Mouse (Mus musculus): ENCODE results near the gene Rcc1. TPM values are rescaled to one million over a fixed set of nuclear protein-coding genes. Genes with fewer than 3 reads are reported as not detected.

Rcc1 gene
- total and polyA plus RNA-seq, 2 experiments, result 3.0 to 4.0 TPM

DNA sequence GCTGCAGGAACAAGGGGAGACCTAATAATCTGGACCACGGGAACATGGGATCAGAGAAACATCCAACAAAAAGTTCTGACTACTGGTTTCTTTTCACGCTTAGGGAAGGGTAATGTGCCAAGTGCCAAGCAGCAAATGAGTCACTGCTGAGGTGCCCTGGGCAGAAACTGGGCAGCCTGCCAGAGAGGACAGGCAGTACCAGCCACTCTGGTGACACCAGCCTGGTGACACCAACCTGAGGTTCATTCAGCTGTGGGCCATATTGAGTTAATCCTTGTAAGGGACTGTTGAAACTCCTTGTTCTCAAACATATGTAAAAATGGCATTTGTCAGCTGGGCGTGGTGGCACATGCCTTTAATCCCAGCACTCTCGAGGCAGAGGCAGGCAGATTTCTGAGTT, 1.2 kb upstream of the Rcc1 start:
- Histone ChIP-seq H3K4me3 (ENCODE audit: insufficient read depth, low read depth, low read length) (no peak overlapping the region), H3K79me2 (ENCODE audit: control insufficient read depth, insufficient read depth, low read length) (peaks cover 3% of the 10 kb centered on the region; the same call in 1 of the 2 replicates), H3K9ac (ENCODE audit: low read depth, low read length) (no peak overlapping the region), H3K36me3 (ENCODE audit: control insufficient read depth, insufficient read depth, low read length) (peaks cover 36% of the 10 kb centered on the region), H3K27ac (replicated peaks; ENCODE audit: insufficient read depth, low read depth, low read length) (peak overlapping the region; percentile 77), H3K4me1 (ENCODE audit: control insufficient read depth, insufficient read depth, low read length) (peaks cover 3% of the 10 kb centered on the region; the same call in 1 of the 2 replicates), H3K27me3 (ENCODE audit: control insufficient read depth, insufficient read depth, low read length) (no peaks in the 10 kb centered on the region)
- no peak for TF ChIP-seq CTCF (IDR thresholded peaks at IDR 0.05; ENCODE audit: low read depth, low read length)
- TF ChIP-seq POLR2A (IDR thresholded peaks at IDR 0.05; ENCODE audit: extremely low read depth, insufficient read depth, low read length), result no peak
- peak; percentile 81 for DNase-seq (ENCODE audit: extremely low read depth, low read depth, low spot score)
- WGBS, result 49% methylated on average over 4 of the region's 4 CpGs

DNA sequence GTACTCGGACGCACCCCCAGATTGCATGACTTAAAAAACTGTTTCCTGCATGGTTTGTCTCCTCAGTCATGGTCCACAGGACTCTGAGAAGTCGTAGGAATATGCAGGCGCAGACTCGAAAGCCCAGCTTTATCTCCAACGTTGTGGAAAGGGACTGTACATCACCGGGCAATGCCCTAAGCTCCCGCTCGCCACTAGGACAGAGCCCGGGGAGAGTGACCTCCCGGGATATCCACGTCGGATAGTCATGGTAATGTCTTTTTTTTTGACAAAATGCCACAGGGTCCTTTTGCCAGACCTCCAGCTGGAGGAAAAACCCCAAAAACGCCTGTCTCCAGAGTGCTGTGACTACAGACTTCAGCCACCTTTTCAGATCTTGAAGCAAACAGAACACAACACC, 666 bp downstream of the Rcc1 start:
- peak overlapping the region; percentile 92 for H3K9ac ChIP-seq (ENCODE audit: low read depth, low read length)
- under 1% methylated on average over 14 of the region's 14 CpGs for WGBS
- peaks cover 3% of the 10 kb centered on the region; the same call in 1 of the 2 replicates for H3K79me2 ChIP-seq (ENCODE audit: control insufficient read depth, insufficient read depth, low read length)
- no peak for TF ChIP-seq CTCF (IDR thresholded peaks at IDR 0.05; ENCODE audit: low read depth, low read length)
- DNase-seq (ENCODE audit: extremely low read depth, low read depth, low spot score), result no peak
- peaks cover 24% of the 10 kb centered on the region for H3K36me3 ChIP-seq (ENCODE audit: control insufficient read depth, insufficient read depth, low read length)
- peak overlapping the region; percentile 79 for H3K4me3 ChIP-seq (ENCODE audit: insufficient read depth, low read depth, low read length)
- H3K4me1 ChIP-seq (ENCODE audit: control insufficient read depth, insufficient read depth, low read length), result peaks cover 3% of the 10 kb centered on the region; the same call in 1 of the 2 replicates
- H3K27me3 ChIP-seq (ENCODE audit: control insufficient read depth, insufficient read depth, low read length), result no peaks in the 10 kb centered on the region
- peak overlapping the region; percentile 55; the same call in 1 of the 2 replicates for H3K27ac ChIP-seq (replicated peaks; ENCODE audit: insufficient read depth, low read depth, low read length)

DNA sequence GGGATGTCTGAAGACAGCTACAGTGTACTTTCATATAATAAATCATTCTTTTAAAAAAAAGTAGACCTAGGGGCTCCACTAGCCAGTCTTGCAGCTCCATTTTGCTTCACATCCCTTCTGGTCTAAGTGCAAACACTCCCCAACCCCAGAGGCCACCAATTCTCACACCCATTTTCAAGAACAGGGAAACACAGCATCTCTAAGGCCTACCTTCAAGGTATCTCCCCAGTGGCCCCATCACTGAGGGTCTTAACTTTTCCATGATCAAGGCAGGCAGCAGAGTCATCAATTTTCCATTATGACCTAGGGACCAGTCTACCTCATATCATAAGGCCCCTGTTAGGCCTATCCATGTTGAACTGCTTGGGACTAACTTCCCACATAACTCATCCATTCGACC, 2.0 kb downstream of the Rcc1 start:
- no peak for DNase-seq (ENCODE audit: extremely low read depth, low read depth, low spot score)
- Histone ChIP-seq H3K4me3 (ENCODE audit: insufficient read depth, low read depth, low read length) (no peak overlapping the region), H3K4me1 (ENCODE audit: control insufficient read depth, insufficient read depth, low read length) (peaks cover 3% of the 10 kb centered on the region; the same call in 1 of the 2 replicates), H3K27ac (replicated peaks; ENCODE audit: insufficient read depth, low read depth, low read length) (no peak overlapping the region), H3K36me3 (ENCODE audit: control insufficient read depth, insufficient read depth, low read length) (peaks cover 16% of the 10 kb centered on the region), H3K79me2 (ENCODE audit: control insufficient read depth, insufficient read depth, low read length) (peaks cover 3% of the 10 kb centered on the region; the same call in 1 of the 2 replicates), H3K9ac (ENCODE audit: low read depth, low read length) (no peak overlapping the region), H3K27me3 (ENCODE audit: control insufficient read depth, insufficient read depth, low read length) (no peaks in the 10 kb centered on the region)
- TF ChIP-seq CTCF (IDR thresholded peaks at IDR 0.05; ENCODE audit: low read depth, low read length), result no peak
- TF ChIP-seq POLR2A (IDR thresholded peaks at IDR 0.05; ENCODE audit: extremely low read depth, insufficient read depth, low read length), result no peak
- 37% methylated on average over 1 of the region's 1 CpGs for WGBS

DNA sequence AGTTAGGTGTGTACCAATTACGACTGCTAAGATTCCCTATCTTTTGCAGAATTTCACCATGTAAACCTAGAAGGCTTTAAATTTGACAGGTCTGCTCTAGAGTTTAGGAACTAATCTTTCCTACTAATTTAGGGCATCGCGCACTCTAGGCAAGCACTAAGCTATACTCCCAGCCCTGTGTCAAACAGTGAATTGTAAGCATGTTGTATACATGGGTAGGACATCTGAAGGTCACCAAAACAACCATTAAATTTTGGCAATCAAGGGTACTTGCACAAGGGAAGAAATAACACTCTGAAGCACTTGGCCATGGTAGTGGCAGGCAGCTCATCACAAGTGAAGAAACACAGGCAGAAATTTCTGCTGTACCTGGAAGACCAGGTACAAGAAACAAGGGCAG, 2.6 kb downstream of the Rcc1 start:
- H3K9ac ChIP-seq (ENCODE audit: low read depth, low read length), result no peak overlapping the region
- WGBS, result 97% methylated on average over 3 of the region's 3 CpGs
- H3K36me3 ChIP-seq (ENCODE audit: control insufficient read depth, insufficient read depth, low read length), result peaks cover 16% of the 10 kb centered on the region
- TF ChIP-seq POLR2A (IDR thresholded peaks at IDR 0.05; ENCODE audit: extremely low read depth, insufficient read depth, low read length), result no peak
- no peak for TF ChIP-seq CTCF (IDR thresholded peaks at IDR 0.05; ENCODE audit: low read depth, low read length)
- peaks cover 3% of the 10 kb centered on the region; the same call in 1 of the 2 replicates for H3K4me1 ChIP-seq (ENCODE audit: control insufficient read depth, insufficient read depth, low read length)
- no peak overlapping the region for H3K27ac ChIP-seq (replicated peaks; ENCODE audit: insufficient read depth, low read depth, low read length)
- H3K4me3 ChIP-seq (ENCODE audit: insufficient read depth, low read depth, low read length), result no peak overlapping the region
- H3K79me2 ChIP-seq (ENCODE audit: control insufficient read depth, insufficient read depth, low read length), result peaks cover 3% of the 10 kb centered on the region; the same call in 1 of the 2 replicates
- H3K27me3 ChIP-seq (ENCODE audit: control insufficient read depth, insufficient read depth, low read length), result no peaks in the 10 kb centered on the region
- DNase-seq (ENCODE audit: extremely low read depth, low read depth, low spot score), result no peak

DNA sequence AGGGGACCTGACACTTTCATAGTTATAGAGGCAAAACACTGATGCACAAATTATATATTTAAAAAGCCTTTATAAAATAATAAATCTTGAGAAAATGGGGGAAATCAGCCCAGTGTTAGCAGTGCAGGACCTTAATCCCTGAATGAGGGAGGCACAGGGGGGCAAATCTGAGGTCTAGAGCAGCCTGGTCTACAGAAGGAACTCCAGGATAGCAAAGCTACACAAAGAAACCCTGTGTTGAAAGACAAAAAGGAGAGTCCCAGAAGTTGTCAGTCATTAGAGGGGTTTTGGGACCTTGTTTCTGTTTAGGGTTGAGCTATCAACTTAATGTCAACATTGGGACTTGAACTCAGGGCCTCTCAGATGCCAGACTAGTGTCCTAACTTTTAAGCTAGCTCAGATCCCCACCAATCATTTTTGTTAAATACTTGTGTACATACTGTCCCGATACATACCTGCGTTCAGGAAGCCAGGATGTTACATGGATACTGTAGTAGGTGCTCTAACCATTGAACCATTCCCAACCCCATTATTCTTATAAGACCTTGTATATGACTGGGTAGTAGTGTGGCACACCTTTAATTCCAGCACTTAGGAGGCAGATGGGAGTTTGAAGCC, 3.2 kb downstream of the Rcc1 start:
- Histone ChIP-seq H3K4me1 (ENCODE audit: control insufficient read depth, insufficient read depth, low read length) (peaks cover 3% of the 10 kb centered on the region; the same call in 1 of the 2 replicates), H3K27me3 (ENCODE audit: control insufficient read depth, insufficient read depth, low read length) (no peaks in the 10 kb centered on the region), H3K9ac (ENCODE audit: low read depth, low read length) (no peak overlapping the region), H3K79me2 (ENCODE audit: control insufficient read depth, insufficient read depth, low read length) (peaks cover 6% of the 10 kb centered on the region; the same call in 1 of the 2 replicates), H3K36me3 (ENCODE audit: control insufficient read depth, insufficient read depth, low read length) (peaks cover 16% of the 10 kb centered on the region), H3K27ac (replicated peaks; ENCODE audit: insufficient read depth, low read depth, low read length) (no peak overlapping the region), H3K4me3 (ENCODE audit: insufficient read depth, low read depth, low read length) (no peak overlapping the region)
- DNase-seq (ENCODE audit: extremely low read depth, low read depth, low spot score), result no peak
- WGBS, result 91% methylated on average over 2 of the region's 2 CpGs
- TF ChIP-seq POLR2A (IDR thresholded peaks at IDR 0.05; ENCODE audit: extremely low read depth, insufficient read depth, low read length), result no peak
- no peak for TF ChIP-seq CTCF (IDR thresholded peaks at IDR 0.05; ENCODE audit: low read depth, low read length)

DNA sequence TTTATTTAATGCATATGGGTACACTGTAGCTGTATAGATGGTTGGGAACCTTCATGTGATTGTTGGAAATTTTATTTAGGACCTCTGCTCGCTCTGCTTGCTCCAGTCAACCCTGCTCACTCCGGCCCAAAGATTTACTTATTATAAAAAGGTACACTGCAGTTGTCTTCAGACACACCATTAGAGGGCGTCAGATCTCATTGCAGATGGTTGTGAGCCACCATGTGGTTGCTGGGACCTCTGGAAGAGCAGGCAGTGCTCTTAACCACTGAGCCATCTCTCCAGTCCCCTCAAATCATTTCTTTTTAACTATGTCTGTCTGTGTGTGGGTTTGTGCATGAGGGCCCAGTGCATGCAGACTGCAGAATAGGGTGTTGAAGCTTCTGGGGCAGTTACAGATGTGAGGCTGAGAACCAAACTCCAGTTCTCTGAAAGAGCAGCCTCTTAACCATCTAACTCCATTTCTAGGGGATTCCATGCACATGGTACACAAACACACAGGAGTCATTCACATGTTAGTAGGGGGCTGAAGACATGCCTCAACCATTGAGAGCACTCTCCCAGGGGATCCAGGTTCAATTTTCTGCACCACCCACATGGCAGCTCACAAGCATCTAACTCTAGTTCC, 3.8 kb downstream of the Rcc1 start:
- no peak for DNase-seq (ENCODE audit: extremely low read depth, low read depth, low spot score)
- H3K4me3 ChIP-seq (ENCODE audit: insufficient read depth, low read depth, low read length), result no peak overlapping the region
- H3K4me1 ChIP-seq (ENCODE audit: control insufficient read depth, insufficient read depth, low read length), result peaks cover 4% of the 10 kb centered on the region; the same call in 1 of the 2 replicates
- peaks cover 11% of the 10 kb centered on the region; the same call in 1 of the 2 replicates for H3K79me2 ChIP-seq (ENCODE audit: control insufficient read depth, insufficient read depth, low read length)
- no peak overlapping the region for H3K9ac ChIP-seq (ENCODE audit: low read depth, low read length)
- H3K36me3 ChIP-seq (ENCODE audit: control insufficient read depth, insufficient read depth, low read length), result peaks cover 16% of the 10 kb centered on the region
- no peak overlapping the region for H3K27ac ChIP-seq (replicated peaks; ENCODE audit: insufficient read depth, low read depth, low read length)
- H3K27me3 ChIP-seq (ENCODE audit: control insufficient read depth, insufficient read depth, low read length), result no peaks in the 10 kb centered on the region
- TF ChIP-seq CTCF (IDR thresholded peaks at IDR 0.05; ENCODE audit: low read depth, low read length) (no peak), POLR2A (IDR thresholded peaks at IDR 0.05; ENCODE audit: extremely low read depth, insufficient read depth, low read length) (no peak)
- WGBS, result 82% methylated on average over 3 of the region's 3 CpGs
